Mouse (Mus musculus) retina, adult 2 months (tissue): ENCODE data around the gene Olfr1475.
"Not testable (repeated sequence)": the region's sequence is repeated elsewhere in the genome, so short reads cannot be mapped to it uniquely, and the experiment has no call there.

Experiments used
- DNase-seq: peaks from one replicate; pipeline ENCODE4 v3.0.0-alpha.2; 2012; ENCODE audit warnings: low read depth, low spot score

Olfr1475 gene

DNA sequence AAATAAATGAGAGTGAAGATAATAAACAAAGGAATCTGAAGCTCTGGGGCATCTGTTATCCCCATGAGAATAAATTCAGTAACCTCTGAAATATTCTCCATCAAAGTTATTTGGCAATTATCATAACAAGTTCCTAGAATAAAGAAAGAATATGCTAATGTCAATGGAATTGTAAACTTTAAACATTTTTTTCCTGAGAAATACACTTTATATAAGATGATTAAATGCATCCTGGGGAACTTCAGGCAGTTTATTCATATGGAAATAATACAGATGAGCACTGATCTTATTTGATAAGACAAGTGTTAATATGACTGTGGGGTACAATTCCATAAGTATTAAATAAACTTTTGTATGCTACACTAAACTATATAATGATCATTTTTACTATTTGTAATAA is at the start of gene Olfr1475:
Gene Olfr1475, minus strand, starts transcription at position 101 of the 400 bp plus-strand sequence.
- DNase-seq: no peak

DNA sequence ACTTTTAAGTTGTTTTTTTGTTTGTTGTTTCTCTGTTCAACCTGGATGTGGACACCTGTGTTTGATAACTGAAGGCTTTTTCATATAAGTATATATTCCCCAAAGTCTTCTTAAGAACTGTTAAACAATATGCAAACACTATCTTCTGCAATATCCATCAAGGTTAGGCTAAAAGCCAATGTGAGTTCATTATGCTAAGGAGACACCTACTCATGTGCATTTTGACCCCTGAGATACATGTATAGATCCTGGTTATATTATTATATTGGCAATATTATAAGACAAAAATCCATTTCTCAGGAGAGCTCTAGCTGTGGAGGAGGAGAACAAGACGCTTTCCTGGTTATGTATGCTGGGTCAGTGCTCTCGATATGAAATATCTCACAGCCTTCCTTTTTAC is 47.6 kb upstream of the Olfr1475 start, which contains the start of gene Olfr1480:
Gene Olfr1480, plus strand, starts transcription at position 301 of the 400 bp plus-strand sequence.
- DNase-seq: no peak

- DNase-seq: no peak
Measured at GRCm38 (mm10) chr19:13500246-13500645, 20.2 kb upstream of the Olfr1475 start, which contains the start of gene Olfr1477. Gene Olfr1477 (plus strand): TSS chr19:13500546.

DNA sequence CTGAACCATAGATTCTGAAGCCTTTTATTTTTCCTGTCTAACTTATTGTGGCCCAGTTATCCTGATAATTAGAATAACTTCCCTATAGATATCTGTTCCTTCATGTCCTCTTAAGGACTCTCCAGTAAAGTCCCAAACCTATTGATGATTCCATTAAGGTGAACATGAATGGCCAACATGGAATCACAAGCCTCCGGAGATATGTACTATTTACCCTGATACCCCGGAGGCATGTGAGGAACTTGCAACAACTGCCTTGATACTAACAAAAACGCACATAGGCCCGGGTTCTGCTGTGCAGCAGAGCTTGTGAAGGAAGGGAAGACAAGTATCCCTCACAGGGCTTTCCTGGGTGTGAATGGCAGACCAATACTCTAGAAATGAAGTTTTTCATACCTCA is 10.7 kb downstream of the Olfr1475 start, which contains the start of gene Olfr1474:
Gene Olfr1474, plus strand, starts transcription at position 301 of the 400 bp plus-strand sequence.
- not testable (repeated sequence) for DNase-seq

DNA sequence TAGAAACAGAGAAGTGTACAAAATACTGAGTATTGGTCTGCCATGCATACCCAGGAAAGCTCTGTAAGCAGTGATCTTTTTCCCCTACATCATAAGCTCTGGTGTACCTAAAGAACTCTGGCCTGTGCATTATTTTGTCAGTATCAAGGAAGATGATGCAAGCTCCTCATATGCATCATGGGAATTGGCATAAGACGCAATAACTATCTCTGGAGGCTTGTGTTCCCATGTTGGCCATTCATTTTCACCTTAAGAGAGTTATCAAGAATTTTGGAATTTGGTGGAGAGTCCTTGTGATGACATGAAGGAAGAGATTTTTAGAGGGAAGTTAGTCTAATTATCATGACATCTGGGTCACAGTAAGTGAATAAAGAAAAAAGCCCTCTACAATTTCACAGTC is 24.0 kb downstream of the Olfr1475 start, which contains the start of gene Olfr1472:
Gene Olfr1472, minus strand, starts transcription at position 101 of the 400 bp plus-strand sequence.
- DNase-seq: no peak

- not testable (repeated sequence) for DNase-seq
Measured at GRCm38 (mm10) chr19:13443109-13443508, 36.9 kb downstream of the Olfr1475 start, which contains the start of gene Olfr1471. Gene Olfr1471 (plus strand): TSS chr19:13443409.
